Mouse (Mus musculus) embryonic fibroblast, embryonic 13.5 days (primary cell): ENCODE results near the gene Gjb5. TPM values are rescaled to one million over a fixed set of nuclear protein-coding genes. Genes with fewer than 3 reads are reported as not detected.

ENCODE experiments used
- H3K27ac ChIP-seq: 2 replicates; pipeline ENCODE4 v1.5.1; 2012; ENCODE audit warnings: low read length, control low read depth, inconsistent platforms; ENCODE audit not compliant: insufficient read depth
- H3K4me1 ChIP-seq: 2 replicates; pipeline ENCODE4 v1.6.1; 2011; ENCODE audit warnings: low read length; ENCODE audit not compliant: control insufficient read depth, insufficient read depth
- H3K4me3 ChIP-seq: 2 replicates; pipeline ENCODE4 v1.5.1; 2011; ENCODE audit warnings: mild to moderate bottlenecking, control low read depth, low read length; ENCODE audit not compliant: insufficient read depth
- CTCF ChIP-seq: IDR thresholded peaks from 2 replicates; pipeline ENCODE4 v1.5.1; 2011; ENCODE audit warnings: mild to moderate bottlenecking, control low read depth, low read length, moderate library complexity, borderline replicate concordance; ENCODE audit not compliant: insufficient read depth
- POLR2A ChIP-seq: IDR thresholded peaks from 2 replicates; pipeline ENCODE4 v1.6.1; 2011; ENCODE audit warnings: low read depth, mild to moderate bottlenecking, control low read depth, low read length, moderate library complexity
- polyA plus RNA-seq: library from polyadenylated mRNA; stranded (reverse); fragments of >200 nt; gene quantifications from 2 replicates; pipeline ENCODE4 v1.2.4, GENCODE M21; 2011; ENCODE audit warnings: low read depth; ENCODE audit not compliant: missing spikeins, insufficient read length

The Gjb5 gene
- polyA plus RNA-seq, 1 experiment, result 2.0 TPM

DNA sequence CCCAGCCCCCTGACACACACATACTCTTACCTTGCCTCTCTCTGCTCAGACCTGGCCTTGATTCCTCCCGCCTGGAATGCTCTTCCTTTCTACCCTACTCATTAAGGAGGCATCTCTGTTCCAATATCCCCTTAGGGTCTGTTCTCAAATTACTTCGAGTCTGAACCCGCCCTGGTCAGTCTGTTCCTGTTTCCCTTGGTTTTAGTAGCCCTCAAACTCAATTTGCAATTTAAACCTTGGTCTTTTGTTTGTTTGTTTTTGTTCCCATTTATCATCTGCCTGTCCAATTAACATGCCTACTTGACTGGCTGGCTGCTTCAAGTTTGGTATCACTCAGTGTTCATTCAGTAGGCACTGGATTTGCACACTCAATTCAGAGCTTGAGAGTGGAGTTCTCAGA lies 28.9 kb downstream of the Gjb5 start:
- no peak for TF ChIP-seq POLR2A
- TF ChIP-seq CTCF, result no peak
- Histone ChIP-seq H3K4me3 (no peak overlapping the region), H3K4me1 (peaks cover 18% of the 10 kb centered on the region), H3K27ac (peak overlapping the region; percentile 22; the same call in 1 of the 2 replicates)

DNA sequence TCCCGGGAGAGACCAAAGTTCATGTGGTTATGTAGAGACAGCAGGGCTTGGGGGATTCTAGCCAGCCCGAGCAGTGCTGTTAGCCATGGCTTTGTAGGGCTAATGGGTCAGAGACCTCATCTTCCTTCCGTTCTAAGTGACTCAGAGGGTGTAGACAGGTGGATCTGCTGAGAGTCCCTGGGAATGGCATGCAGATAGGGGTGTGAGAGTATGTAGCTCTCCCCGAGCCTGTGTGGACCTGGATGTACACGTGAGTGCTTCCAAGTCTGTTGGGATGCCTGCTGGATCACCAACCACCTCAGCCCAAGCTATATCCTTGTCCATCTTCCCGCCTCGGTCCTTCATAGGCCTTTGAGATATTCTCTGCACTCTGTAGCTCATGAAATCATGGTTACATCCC lies 29.6 kb downstream of the Gjb5 start:
- Histone ChIP-seq H3K27ac (peak overlapping the region; percentile 66; the same call in 1 of the 2 replicates), H3K4me1 (peaks cover 18% of the 10 kb centered on the region), H3K4me3 (no peak overlapping the region)
- TF ChIP-seq POLR2A (no peak), CTCF (no peak)

DNA sequence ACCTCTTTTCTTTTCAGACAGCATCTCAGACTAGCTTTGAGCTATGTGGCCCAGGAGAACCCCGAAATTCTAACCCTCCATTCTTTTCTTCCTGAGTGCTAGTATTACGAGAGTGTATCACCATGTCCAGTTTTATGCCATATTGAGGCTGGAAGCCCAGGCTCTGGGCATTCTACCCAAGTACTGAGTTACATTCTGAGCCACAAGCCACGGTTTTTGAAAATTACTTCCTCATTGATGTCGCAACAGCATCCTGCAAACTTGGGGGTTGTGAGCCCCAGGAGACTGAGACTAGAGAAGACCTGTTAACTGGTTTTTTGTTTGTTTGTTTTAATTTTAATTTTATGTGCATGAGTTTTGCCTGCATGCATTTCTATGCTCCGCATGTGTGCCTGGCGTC lies 30.2 kb downstream of the Gjb5 start:
- Histone ChIP-seq H3K27ac (peak overlapping the region; percentile 66), H3K4me3 (no peak overlapping the region), H3K4me1 (peaks cover 18% of the 10 kb centered on the region)
- TF ChIP-seq POLR2A (no peak), CTCF (no peak)

DNA sequence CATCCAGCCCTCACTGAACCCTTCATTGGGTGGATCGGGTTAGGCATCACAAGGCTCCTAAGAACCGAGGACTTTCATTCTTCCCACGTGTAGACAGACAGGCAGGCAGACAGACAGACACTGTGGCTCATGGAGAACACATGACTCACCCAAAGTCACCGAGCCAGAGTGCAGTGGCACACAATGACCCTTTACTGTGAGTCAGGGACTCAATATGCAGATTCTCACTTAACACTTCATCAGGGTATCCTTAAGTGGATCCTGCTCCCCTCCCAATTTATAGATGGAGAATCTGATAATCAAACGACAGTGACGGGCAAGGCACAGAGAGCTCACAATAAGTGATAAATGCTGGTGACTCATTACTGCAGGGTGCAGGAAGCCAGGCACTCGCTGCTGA lies 30.7 kb downstream of the Gjb5 start:
- H3K27ac ChIP-seq, result peak overlapping the region; percentile 66

DNA sequence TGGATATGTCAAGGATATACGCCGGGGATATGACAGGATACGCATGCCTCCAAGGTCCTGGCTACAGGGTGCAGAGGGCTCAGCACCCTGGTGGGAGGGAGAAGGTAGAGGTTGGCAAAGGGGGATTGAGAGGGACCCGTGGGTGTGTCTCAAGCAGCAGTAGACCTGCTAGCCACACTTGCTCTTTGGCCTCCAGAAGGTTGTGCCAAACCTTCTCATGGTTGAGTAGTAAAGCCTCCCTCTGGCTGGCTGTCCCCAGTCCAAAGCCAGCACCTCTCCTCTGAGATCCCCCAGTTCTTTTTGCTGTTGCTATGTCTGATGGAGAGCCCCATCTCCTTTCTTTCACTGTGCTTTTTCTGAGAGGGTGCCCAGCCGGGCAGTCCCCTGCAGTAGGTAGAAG lies 32.7 kb downstream of the Gjb5 start:
- peaks cover 14% of the 10 kb centered on the region for H3K4me1 ChIP-seq
- H3K4me3 ChIP-seq, result no peak overlapping the region
- no peak overlapping the region for H3K27ac ChIP-seq
- TF ChIP-seq CTCF (no peak), POLR2A (no peak)

More for the DNA sequence above, 30.7 kb downstream of the Gjb5 start:
- TF ChIP-seq CTCF (no peak), POLR2A (no peak)
- Histone ChIP-seq H3K4me3 (no peak overlapping the region), H3K4me1 (peaks cover 18% of the 10 kb centered on the region)

DNA sequence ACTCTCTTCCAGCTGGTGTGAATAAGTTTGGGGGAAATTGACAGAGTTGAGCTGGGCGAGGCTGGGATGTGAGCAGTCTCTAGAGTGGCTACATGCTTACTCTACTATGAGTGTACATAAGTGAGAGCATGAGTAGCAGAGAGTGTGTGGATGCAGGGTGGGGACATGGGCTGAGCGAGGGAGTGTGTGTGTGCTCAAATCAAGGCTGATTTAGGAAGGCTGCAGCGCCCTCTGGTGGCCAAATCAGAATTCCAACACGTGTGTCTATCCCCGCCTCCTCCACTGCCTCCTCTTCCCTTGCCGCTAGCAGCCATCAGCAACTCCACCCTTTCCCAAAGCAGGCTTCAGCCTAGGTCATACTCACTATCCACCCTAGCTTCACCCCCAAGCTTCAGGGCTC lies 33.2 kb downstream of the Gjb5 start:
- no peak overlapping the region for H3K4me3 ChIP-seq
- TF ChIP-seq CTCF (peak; percentile 81), POLR2A (no peak)
- peaks cover 14% of the 10 kb centered on the region for H3K4me1 ChIP-seq
- H3K27ac ChIP-seq, result no peak overlapping the region

DNA sequence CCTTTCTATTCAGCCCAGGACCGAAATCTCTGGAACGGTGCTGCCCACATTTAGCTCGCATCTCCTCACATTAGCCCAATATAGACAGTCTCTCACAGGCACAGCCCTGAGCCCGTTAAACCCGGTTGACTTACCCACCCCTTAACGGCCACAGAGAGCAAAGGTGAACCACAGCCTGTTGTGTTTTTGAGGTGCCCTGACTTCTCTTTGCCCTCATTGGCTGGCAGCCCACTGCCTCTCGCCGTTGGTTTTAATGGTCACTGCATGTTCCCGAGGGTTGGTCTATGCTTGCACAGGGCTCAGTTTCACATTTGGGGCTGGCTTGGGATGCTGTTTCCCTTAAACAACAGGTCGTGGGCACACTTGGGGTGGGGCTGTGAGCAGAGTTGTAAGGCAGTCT lies 33.7 kb downstream of the Gjb5 start:
- TF ChIP-seq POLR2A (no peak), CTCF (no peak)
- no peak overlapping the region for H3K4me3 ChIP-seq

DNA sequence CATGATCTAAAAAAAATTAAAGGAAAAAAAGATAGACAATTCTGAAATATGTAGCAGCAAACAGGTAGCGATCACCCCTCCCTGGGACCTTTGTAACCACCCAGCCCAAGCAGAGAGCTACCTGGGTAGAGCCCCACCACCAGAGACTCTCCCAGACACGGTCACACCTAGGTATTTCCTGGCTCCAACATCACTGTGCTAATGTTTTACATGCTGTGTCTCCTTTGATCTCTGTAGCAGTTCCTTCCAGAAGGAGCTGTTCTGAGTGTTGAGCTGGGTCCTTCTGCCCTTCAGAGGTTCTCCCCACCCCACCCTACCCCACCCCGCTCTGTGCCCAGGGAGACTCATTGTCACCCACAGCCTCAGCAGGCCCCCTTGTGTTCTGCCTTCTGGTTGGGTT lies 34.3 kb downstream of the Gjb5 start:
- H3K4me1 ChIP-seq, result peaks cover 12% of the 10 kb centered on the region
- TF ChIP-seq CTCF, result no peak
- TF ChIP-seq POLR2A, result no peak
- H3K27ac ChIP-seq, result no peak overlapping the region
- no peak overlapping the region for H3K4me3 ChIP-seq

More for the DNA sequence above, 33.7 kb downstream of the Gjb5 start:
- H3K4me1 ChIP-seq, result peaks cover 14% of the 10 kb centered on the region
- H3K27ac ChIP-seq, result no peak overlapping the region

DNA sequence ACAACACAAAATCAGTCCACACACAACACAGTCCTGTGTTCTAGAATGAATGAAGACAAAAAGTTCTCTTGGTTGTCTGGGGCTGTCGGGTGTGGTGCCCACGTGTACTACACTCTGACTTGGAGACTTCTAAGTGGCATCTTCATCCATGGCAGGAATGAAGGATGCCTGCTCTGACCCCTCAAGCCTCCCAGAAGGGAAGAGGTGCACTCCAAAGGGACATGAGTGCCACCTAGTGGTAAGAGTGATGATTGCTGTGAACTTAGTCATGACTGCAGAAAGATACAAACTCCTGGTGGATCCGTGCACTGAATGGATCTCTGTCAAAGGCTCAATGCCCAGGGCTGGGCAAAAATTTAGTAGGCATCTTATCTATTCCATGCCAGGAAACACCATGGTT lies 38.4 kb downstream of the Gjb5 start:
- no peaks in the 10 kb centered on the region for H3K4me1 ChIP-seq
- peak; percentile 59; the same call in 1 of the 2 replicates for TF ChIP-seq CTCF
- no peak for TF ChIP-seq POLR2A
- H3K27ac ChIP-seq, result no peak overlapping the region
- H3K4me3 ChIP-seq, result no peak overlapping the region

DNA sequence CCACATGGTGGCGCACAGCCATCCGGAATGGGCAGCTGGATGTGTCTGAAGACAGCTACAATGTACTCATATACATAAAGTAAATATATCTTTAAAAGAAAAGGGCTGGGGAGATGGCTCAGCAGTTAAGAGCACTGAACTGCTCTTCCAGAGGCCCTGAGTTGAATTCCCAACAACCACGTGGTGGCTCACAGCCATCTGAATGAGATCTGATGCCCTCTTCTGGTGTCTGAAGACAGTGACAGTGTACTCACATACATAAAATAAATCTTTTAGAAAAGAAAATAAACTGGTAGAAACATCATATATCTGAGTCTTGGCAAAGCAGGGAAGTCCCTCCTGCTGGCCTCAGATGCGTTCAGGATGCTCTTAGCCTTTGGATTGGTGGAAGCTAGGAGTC lies 40.8 kb downstream of the Gjb5 start:
- TF ChIP-seq CTCF (no peak), POLR2A (no peak)
- H3K4me1 ChIP-seq, result no peaks in the 10 kb centered on the region
- H3K4me3 ChIP-seq, result no peak overlapping the region
- H3K27ac ChIP-seq, result no peak overlapping the region

DNA sequence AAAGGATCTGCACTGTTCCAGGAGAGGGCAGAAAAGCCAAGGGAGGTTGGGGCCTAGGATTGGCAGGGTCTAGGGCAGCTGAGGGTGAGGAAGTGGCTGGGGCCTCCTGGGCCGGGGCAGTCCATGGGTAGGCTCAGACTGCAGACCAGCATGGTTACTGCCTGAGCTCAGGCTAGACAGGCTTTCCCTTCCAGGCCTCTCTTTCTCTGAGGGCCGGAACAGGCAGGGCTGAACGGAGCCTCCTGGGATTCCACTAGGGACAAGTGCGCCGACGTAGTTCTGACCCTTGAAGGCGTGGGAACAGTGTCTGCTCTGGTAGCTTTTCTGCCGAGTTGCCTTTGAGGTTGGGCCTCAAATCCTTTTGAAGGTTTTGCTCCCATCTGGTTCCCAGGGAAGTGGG lies 42.2 kb downstream of the Gjb5 start:
- no peak overlapping the region for H3K27ac ChIP-seq
- H3K4me1 ChIP-seq, result no peaks in the 10 kb centered on the region
- no peak overlapping the region for H3K4me3 ChIP-seq
- TF ChIP-seq CTCF (no peak), POLR2A (no peak)
